Mouse (Mus musculus) neural tube, embryonic 13.5 days (tissue): ENCODE results near the gene Hoxc10. TPM values are rescaled to one million over a fixed set of nuclear protein-coding genes. Genes with fewer than 3 reads are reported as not detected.

Experiments used
- ATAC-seq: fragments of 200-750 bp; cut with Nextera tagmentation; 2 replicates; pipeline ENCODE4 v1.8.0; 2017; ENCODE audit warnings: low read depth, mild to moderate bottlenecking, moderate TSS enrichment, moderate library complexity
- H3K27ac ChIP-seq: fragments of 300-500 bp; sonication (generic); replicated peaks from 2 replicates; pipeline ENCODE4 v1.5.1; 2015; ENCODE audit warnings: moderate library complexity, mild to moderate bottlenecking, inconsistent platforms
- H3K27me3 ChIP-seq: fragments of 300-500 bp; sonication (generic); 2 replicates; pipeline ENCODE4 v1.6.1; 2015; ENCODE audit warnings: mild to moderate bottlenecking, inconsistent platforms
- H3K36me3 ChIP-seq: fragments of 300-500 bp; sonication (generic); 2 replicates; pipeline ENCODE4 v1.6.1; 2015; ENCODE audit warnings: mild to moderate bottlenecking, inconsistent platforms
- H3K4me1 ChIP-seq: fragments of 300-500 bp; sonication (generic); replicated peaks from 2 replicates; pipeline ENCODE4 v1.6.1; 2015; ENCODE audit warnings: inconsistent platforms
- H3K4me2 ChIP-seq: fragments of 300-500 bp; sonication (generic); 2 replicates; pipeline ENCODE4 v1.6.1; 2015; ENCODE audit warnings: inconsistent platforms, mild to moderate bottlenecking, moderate library complexity
- H3K4me3 ChIP-seq: fragments of 300-500 bp; sonication (generic); 2 replicates; pipeline ENCODE4 v1.5.1; 2015; ENCODE audit warnings: mild to moderate bottlenecking, inconsistent platforms
- H3K9ac ChIP-seq: fragments of 300-500 bp; sonication (generic); 2 replicates; pipeline ENCODE4 v1.6.1; 2015; ENCODE audit warnings: moderate library complexity, mild to moderate bottlenecking, inconsistent platforms
- H3K9me3 ChIP-seq: fragments of 300-500 bp; sonication (generic); 2 replicates; pipeline ENCODE4 v1.6.1; 2016; ENCODE audit warnings: inconsistent platforms
- WGBS: fragments of 180-500 bp; shearing (Covaris S2); methylation state at CpG from one replicate; pipeline ENCODE4 v1.1.7; 2015; 5-methylcytosine and 5-hydroxymethylcytosine counted together
- polyA plus RNA-seq: library from polyadenylated mRNA; unstranded; fragments of >200 nt; fragmentation: Nextera tagmentation; extraction: Ambion mirVana; gene quantifications from 2 replicates; pipeline ENCODE4 v1.2.1, GENCODE M21; 2015

Hoxc10 gene
- 58.5 and 92.4 TPM in 2 replicates for polyA plus RNA-seq

DNA sequence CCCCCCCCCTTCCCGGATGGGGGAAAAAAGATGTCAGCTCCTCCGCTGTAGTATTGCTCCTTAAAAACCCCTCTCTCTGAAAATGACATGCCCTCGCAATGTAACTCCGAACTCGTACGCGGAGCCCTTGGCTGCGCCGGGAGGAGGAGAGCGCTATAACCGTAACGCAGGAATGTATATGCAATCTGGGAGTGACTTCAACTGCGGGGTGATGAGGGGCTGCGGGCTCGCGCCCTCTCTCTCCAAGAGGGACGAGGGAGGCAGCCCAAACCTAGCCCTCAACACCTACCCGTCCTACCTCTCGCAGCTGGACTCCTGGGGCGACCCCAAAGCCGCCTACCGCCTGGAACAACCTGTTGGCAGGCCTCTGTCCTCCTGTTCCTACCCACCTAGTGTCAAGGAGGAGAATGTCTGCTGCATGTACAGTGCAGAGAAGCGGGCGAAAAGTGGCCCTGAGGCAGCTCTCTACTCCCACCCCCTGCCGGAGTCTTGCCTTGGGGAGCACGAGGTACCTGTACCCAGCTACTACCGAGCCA, at the start of gene Hoxc10:
TSS of gene Hoxc10 (plus strand) at position 21 of the 536 bp plus-strand sequence.
- H3K36me3 ChIP-seq = no peaks in the 10 kb centered on the region
- no peaks in the 10 kb centered on the region for H3K9me3 ChIP-seq
- ATAC-seq = peak; percentile 71
- H3K9ac ChIP-seq = peak within 1 kb of the TSS; percentile 100
- peaks cover 42% of the 10 kb centered on the region for H3K4me1 ChIP-seq
- peaks cover 89% of the 10 kb centered on the region for H3K27me3 ChIP-seq
- peak within 1 kb of the TSS; percentile 90 for H3K4me3 ChIP-seq
- peak within 1 kb of the TSS; percentile 91 for H3K4me2 ChIP-seq
- 2% methylated on average over 27 of the region's 27 CpGs for WGBS
- H3K27ac ChIP-seq = peak within 1 kb of the TSS; percentile 88

DNA sequence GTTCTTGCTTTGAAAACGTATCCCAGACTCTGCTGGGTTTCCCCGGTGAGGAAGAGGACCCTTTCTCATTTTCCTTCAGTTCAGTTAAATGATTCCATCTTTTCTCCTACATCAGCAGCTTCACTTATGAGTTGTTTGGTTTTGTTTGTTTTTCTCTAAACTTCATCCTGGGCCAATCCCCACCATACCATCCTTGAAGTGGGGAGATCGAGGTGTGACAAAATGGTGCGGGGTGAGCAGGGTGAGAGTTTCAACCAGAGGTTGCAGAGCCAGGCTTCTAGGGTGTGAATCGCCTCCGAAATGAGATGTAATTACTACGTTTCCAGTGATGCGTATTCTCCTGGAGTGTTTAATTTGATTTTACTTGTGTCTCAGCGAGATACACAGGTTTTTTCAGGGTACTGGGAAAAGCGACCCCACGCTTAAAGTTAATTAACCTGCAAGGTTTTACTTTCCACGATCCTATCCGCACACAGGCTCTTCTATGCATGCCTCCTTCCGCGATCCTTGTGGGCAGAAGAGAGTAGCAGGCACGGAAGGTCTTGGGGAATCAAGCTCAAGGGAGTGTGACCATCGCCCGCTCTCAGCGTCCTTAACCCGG, 48.5 kb upstream of the Hoxc10 start:
- Histone ChIP-seq H3K4me3 (no peak overlapping the region), H3K27ac (no peak overlapping the region), H3K36me3 (no peaks in the 10 kb centered on the region), H3K9ac (no peak overlapping the region), H3K4me2 (no peak overlapping the region), H3K4me1 (peaks cover 16% of the 10 kb centered on the region), H3K9me3 (no peaks in the 10 kb centered on the region), H3K27me3 (peaks cover 98% of the 10 kb centered on the region)
- WGBS = under 1% methylated on average over 20 of the region's 20 CpGs
- no peak for ATAC-seq

DNA sequence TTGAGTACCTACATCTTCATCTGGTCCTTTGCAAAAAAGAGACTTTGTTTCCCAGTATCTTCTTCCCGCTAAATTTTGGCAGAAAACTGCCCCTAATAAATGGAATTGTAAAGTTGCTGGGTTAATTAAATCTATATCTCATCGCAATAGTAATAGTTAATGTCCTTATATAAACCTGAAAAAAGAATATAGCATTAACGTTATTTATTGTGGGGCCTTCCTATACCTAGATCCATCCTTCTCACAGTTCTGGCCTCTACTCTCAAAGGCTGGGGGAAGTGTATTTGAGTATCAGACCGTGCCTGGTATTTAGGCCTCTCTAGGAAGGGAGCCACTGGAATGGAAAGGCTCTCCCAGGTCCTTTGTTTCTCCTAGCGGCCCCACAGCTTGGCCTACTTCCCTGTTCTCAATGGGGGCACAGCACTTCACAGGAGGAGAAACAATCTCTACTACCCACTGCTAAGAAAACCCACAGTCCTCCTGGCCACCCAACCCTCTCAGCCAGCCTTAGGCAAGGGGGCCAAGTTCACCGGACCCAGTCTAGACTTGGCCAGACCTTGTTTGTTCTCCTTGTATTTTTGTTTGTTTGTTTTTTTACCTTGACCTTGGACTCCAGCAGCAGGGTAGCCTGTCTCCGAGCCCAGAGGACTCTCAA, 47.9 kb upstream of the Hoxc10 start:
- Histone ChIP-seq H3K4me1 (peaks cover 16% of the 10 kb centered on the region), H3K4me2 (no peak overlapping the region), H3K9me3 (no peaks in the 10 kb centered on the region), H3K27me3 (peaks cover 98% of the 10 kb centered on the region), H3K36me3 (no peaks in the 10 kb centered on the region), H3K4me3 (no peak overlapping the region; the same call in 1 of the 2 replicates), H3K27ac (no peak overlapping the region), H3K9ac (no peak overlapping the region)
- WGBS = 2% methylated on average over 7 of the region's 7 CpGs
- ATAC-seq = no peak

DNA sequence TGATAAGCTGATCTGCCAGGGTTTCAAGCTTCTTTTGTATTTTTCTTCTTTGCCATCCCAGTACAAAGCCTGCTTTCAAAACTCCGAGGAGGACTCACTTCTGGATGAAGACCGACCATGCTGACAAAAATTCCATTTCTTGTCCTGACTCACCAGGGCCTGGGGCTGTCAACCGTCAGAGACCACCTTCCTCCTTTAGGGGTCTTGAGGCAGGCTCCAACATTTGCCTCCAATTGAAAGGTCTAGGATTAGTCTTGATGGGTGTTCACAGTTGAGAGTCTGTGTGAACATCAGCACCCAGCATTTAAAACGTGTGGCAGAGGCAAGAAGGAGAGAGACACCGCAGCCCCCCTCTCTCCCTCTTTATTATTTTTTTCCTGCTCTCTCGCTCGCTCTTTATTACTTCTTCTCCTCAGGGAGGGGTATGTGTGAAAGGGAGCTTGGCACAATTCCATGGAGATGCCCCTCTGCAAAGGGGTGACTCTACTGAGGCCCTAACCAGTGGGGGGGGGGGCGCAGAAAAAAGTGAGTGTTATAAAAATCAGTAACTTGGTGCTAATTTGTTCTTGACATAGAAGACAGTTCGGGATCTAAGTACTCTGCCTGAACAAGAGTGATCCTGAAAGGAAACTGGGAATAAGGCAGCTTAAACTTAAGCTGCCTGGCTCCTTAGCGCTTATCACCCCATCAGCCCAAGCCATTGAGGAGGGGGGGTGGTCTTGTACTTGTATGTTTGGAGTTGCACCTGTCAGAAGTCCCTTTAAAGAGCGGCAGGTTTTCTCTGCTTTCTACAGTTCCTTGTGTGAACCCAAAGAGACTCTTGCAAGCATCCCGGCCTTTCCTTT, 47.0 kb upstream of the Hoxc10 start:
- 2% methylated on average over 12 of the region's 12 CpGs for WGBS
- Histone ChIP-seq H3K4me3 (peak overlapping the region; percentile 17; the same call in 1 of the 2 replicates), H3K27ac (no peak overlapping the region), H3K36me3 (no peaks in the 10 kb centered on the region), H3K4me2 (peak overlapping the region; percentile 39; the same call in 1 of the 2 replicates), H3K9me3 (no peaks in the 10 kb centered on the region), H3K27me3 (peaks cover 98% of the 10 kb centered on the region), H3K9ac (no peak overlapping the region), H3K4me1 (peaks cover 16% of the 10 kb centered on the region)
- no peak for ATAC-seq

DNA sequence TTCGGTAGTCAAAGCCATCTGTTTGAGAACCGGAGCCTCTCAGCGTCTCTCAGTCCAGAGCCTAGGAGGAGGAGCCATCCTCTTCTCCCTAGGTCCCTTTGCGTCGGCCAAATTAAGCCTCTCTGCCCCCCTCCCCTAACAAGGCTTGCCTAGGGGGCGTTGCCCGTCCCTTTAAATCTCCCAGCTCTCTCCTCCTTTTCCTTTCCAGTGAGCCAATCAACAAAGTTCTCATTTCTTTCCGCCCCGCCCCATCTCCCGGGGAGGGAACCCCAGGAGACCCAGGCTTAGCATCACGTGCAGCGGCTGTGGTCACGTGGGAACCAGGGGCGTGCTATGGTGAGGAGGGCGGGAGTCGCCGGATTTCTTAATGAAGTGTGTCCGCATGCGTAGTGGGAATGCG, 46.0 kb upstream of the Hoxc10 start:
- peak overlapping the region; percentile 29; the same call in 1 of the 2 replicates for H3K4me3 ChIP-seq

DNA sequence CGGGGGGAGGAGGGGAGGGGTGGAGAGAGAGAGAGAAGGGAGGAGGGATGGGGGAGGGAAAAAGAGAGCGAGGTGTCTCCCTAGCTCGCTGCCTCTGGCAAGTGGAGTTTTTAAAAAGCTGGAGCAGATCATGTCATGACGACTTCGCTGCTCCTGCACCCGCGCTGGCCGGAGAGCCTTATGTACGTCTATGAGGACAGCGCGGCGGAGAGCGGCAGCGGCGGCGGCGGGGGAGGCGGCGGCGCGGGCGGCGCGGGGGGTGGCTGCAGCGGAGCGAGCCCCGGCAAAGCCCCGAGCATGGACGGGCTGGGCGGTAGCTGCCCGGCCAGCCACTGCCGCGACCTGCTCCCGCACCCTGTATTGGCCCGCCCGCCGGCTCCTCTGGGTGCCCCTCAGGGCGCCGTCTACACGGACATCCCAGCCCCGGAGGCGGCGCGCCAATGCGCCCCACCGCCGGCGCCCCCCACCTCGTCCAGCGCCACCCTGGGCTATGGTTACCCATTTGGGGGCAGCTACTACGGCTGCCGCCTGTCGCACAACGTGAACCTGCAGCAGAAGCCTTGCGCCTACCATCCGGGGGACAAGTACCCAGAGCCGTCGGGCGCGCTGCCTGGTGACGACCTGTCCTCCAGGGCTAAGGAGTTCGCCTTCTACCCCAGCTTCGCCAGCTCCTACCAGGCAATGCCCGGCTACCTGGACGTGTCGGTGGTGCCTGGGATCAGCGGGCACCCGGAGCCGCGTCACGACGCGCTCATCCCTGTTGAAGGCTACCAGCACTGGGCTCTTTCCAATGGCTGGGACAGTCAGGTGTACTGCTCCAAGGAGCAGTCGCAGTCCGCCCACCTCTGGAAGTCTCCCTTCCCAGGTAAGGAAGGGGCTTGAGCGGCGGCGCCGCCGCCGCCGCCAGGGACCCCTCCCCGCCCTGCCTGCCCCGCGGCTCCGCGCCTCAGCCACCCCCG, 45.3 kb upstream of the Hoxc10 start, which contains the start of gene Hoxc13:
TSS of gene Hoxc13 (plus strand) at position 51 of the 959 bp plus-strand sequence.
- Histone ChIP-seq H3K9ac (peak within 1 kb of the TSS; percentile 54), H3K36me3 (no peaks in the 10 kb centered on the region), H3K9me3 (no peaks in the 10 kb centered on the region), H3K27ac (peak within 1 kb of the TSS; percentile 11; the same call in 1 of the 2 replicates), H3K4me3 (peak within 1 kb of the TSS; percentile 29), H3K27me3 (peaks cover 97% of the 10 kb centered on the region), H3K4me2 (peak within 1 kb of the TSS; percentile 39), H3K4me1 (peaks cover 16% of the 10 kb centered on the region)
- under 1% methylated on average over 86 of the region's 88 CpGs for WGBS
- ATAC-seq = peak; percentile 65

More for the DNA sequence above, 46.0 kb upstream of the Hoxc10 start:
- Histone ChIP-seq H3K4me1 (peaks cover 16% of the 10 kb centered on the region), H3K4me2 (peak overlapping the region; percentile 39), H3K9ac (no peak overlapping the region), H3K36me3 (no peaks in the 10 kb centered on the region), H3K27me3 (peaks cover 97% of the 10 kb centered on the region), H3K27ac (no peak overlapping the region), H3K9me3 (no peaks in the 10 kb centered on the region)
- ATAC-seq = peak; percentile 79
- 1% methylated on average over 20 of the region's 20 CpGs for WGBS

DNA sequence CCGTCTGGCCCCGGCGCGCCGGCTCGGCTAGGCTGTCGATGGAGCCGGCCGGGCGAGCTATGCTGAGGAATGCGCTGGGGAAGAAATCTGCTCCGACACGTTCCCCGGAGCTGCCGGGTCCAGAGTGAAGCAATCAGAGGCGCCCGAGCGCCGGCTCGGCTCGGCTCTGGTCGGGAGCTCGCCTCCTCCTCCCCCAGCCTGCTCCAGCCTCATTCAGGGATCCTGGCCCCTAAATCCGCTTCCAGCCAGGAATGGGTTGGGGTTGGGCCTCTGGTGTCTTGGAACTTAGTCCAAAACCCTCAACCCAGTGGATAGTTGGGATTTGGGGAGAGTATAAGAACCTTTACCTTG, 44.6 kb upstream of the Hoxc10 start:
- Histone ChIP-seq H3K4me3 (peak overlapping the region; percentile 29), H3K27ac (no peak overlapping the region), H3K36me3 (no peaks in the 10 kb centered on the region), H3K27me3 (peaks cover 97% of the 10 kb centered on the region), H3K4me2 (no peak overlapping the region), H3K4me1 (peaks cover 16% of the 10 kb centered on the region), H3K9ac (peak overlapping the region; percentile 54), H3K9me3 (no peaks in the 10 kb centered on the region)
- ATAC-seq = no peak
- under 1% methylated on average over 24 of the region's 24 CpGs for WGBS

DNA sequence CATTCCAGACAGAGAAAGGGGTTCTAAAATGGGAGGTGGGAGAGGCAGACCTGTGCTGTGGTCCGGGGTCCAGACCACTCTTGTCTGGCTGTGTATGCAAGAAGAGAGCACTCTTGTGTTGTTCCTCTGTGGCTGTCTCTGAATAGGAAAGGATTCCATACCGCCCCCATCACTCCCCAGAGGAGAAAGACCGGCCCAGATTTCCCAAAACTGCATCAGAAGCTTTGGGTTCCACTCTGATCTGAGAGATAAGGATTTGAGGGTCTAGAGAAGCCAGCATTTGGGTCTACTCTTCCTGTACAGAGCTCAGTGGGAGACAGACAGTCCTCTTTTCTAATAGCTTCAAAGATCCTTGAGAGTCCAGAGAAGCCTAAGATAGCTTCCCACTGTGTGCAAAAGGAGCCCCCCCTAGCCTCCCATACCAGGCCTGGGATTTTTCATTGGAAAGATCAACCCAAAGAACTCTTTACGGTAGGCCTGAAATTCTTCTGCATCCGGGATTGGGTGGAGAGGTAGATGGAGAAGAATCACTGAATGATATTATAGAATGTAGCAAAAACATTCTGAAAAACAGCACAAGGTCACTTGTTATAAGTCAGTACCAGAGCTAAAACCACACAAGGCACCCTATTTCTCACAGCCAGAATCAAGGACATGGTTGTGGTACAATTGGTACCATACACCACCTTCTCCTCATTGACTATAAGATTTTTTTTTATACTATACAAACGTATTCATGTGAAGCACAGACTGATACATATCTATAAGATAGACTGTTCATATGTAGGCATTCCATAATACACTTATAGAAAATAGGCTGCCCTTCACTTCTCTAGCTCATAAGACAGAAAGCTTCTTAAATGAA, 43.7 kb upstream of the Hoxc10 start:
- H3K27me3 ChIP-seq = peaks cover 97% of the 10 kb centered on the region
- 8% methylated on average over 6 of the region's 6 CpGs for WGBS
- H3K36me3 ChIP-seq = no peaks in the 10 kb centered on the region
- peak overlapping the region; percentile 21; the same call in 1 of the 2 replicates for H3K4me2 ChIP-seq
- H3K4me1 ChIP-seq = peaks cover 16% of the 10 kb centered on the region
- ATAC-seq = no peak
- no peak overlapping the region for H3K27ac ChIP-seq
- H3K9ac ChIP-seq = peak overlapping the region; percentile 17; the same call in 1 of the 2 replicates
- H3K9me3 ChIP-seq = no peaks in the 10 kb centered on the region
- H3K4me3 ChIP-seq = peak overlapping the region; percentile 29

DNA sequence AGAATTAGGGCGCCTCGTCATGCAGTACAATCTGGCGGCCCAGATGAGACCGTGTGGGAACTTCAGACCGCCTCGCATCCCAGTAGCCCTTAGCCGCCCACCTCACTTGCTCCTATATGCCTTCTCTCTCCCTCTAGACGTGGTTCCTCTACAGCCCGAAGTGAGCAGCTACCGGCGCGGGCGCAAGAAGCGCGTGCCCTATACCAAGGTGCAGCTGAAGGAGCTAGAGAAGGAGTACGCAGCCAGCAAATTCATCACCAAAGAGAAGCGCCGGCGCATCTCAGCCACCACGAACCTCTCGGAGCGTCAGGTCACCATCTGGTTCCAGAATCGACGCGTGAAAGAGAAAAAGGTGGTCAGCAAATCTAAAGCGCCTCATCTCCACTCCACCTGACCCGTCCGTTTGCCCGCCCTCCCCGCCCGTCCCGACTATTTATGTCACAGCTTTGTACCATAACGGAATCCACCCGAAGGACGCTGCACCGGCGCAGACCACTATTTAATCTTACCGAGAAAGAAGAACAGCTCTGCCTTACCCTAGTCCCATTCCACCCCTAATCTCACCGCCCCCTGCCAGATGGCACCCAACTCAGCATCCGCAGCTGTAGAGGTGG, 39.5 kb upstream of the Hoxc10 start:
- Histone ChIP-seq H3K4me1 (no peaks in the 10 kb centered on the region), H3K9ac (no peak overlapping the region), H3K4me3 (peak overlapping the region; percentile 2; the same call in 1 of the 2 replicates), H3K9me3 (no peaks in the 10 kb centered on the region), H3K36me3 (no peaks in the 10 kb centered on the region), H3K4me2 (peak overlapping the region; percentile 28; the same call in 1 of the 2 replicates), H3K27me3 (peaks cover 98% of the 10 kb centered on the region), H3K27ac (no peak overlapping the region)
- 1% methylated on average over 40 of the region's 40 CpGs for WGBS
- ATAC-seq = no peak
